Mouse (Mus musculus) embryonic stem cell, embryonic (primary cell): ENCODE results near the gene Cdyl.

Experiments
- CTCF ChIA-PET, 4 experiments: fragments of 300-600 bp in 2 of 4; fragments of 350-600 bp in 2 of 4; sonication (Branson Sonifier 250); formaldehyde crosslinking; loops; one replicate each; lab custom pipeline; 2022; ENCODE audit warnings: inconsistent platforms in 2 of 4; lab: Charles Lee
- POLR2A ChIA-PET, 4 experiments: fragments of 300-600 bp in 2 of 4; fragments of 350-600 bp in 2 of 4; sonication (Branson Sonifier 250); formaldehyde crosslinking; loops; one replicate each; lab custom pipeline; 2022; ENCODE audit warnings: antibody characterized with exemption in 4 of 4, inconsistent platforms in 1 of 4; lab: Charles Lee

Cdyl gene

DNA sequence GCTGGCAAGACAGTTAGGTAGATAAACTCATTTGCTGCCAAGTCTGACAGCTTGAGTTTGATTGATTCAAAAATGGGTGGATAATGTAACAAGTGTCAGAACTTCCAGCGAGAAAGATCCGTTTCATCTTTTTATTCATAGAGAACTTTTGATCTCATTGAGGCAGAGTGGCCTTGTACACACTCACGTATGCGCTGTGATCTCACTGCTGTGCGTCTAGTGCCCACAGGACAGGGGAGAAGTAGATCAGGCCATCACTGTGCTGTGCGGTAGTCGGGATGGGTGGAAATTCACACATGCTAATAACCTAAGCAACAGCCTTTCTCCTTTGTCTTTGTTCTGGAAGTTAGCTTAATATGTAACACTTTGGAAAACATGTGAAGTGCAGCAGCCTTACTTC, 146.5 kb downstream of the Cdyl start:
- CTCF ChIA-PET = interaction anchor here in 2 of 4 experiments (0.6 to 1.8 kb wide), 6 partner anchors 8 to 272 kb away, joined by 3 to 8 read pairs (median 5); no protein-coding TSS in a partner anchor
- POLR2A ChIA-PET = interaction anchor here in 1 of 4 experiments (1.0 to 4.8 kb wide), 7 partner anchors 7 to 67 kb away, joined by 3 to 23 read pairs (median 7); no protein-coding TSS in a partner anchor

DNA sequence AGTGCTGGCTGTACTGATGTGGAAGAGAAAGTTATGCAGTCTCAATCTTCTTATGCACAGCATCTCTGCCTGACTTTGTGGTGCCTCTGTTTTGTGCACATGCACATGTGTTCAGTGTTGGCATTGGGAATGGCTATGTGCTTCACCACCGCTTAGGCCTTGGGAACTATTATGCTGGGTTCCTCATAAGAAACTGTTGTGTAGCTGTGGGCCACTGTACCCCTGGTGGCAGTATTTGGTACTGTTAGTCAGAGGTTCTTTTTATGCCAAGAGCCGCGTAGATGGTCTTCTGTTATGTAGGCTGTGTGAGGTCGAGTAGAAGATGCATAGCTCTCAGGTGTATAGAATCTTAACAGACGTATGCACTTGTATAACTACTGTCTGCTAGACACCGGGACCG, 147.4 kb downstream of the Cdyl start:
- CTCF ChIA-PET = interaction anchor here (0.6 to 1.8 kb wide), 15 partner anchors 8 to 80 kb away, joined by 3 to 8 read pairs (median 4); no protein-coding TSS in a partner anchor
- POLR2A ChIA-PET = interaction anchor here in 2 of 4 experiments (0.5 to 4.8 kb wide), 13 partner anchors 8 to 933 kb away, joined by 3 to 23 read pairs (median 7); no protein-coding TSS in a partner anchor

DNA sequence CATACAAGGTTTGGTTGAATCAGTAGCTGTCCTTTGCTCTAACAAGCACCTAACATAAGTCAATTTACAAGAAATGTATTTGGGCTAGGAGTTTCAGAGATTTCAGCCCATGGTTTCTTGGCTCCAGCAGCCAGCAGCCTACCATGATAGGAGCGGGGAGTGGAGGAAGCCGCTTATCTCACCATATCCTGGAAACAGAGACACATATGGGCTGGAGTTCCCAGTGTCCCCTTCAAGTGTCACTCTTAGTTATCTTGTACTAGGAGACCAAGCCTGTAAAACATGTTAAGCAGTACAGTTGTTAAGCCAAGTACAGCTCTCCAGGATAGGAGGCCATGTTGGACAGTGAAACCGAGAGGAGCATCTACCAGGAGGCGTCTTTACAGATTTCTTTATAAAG, 147.9 kb downstream of the Cdyl start:
- CTCF ChIA-PET = interaction anchor here (0.6 to 1.8 kb wide), 14 partner anchors 8 to 80 kb away, joined by 3 to 8 read pairs (median 4); no protein-coding TSS in a partner anchor

DNA sequence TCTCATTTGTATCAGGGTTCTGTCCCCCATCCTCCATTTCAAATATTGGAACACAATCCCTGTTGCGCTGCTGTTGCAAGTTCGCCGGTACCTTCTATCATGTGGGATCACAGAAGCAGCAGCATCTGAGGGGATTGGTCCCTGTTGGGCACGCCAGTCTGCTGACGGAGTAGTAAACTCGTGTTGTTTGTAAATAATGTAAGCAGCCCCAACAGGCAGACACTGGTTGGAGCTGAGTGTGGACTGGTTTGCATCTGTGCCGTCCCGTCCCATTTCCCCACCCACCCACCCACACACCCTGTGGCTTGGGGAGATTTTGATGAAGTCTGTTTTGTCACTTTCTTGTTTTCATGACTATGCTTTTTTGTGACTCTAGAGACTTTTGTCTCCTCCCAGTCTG, 148.3 kb downstream of the Cdyl start:
- ChIA-PET CTCF (interaction anchor here in 2 of 4 experiments (1.2 to 1.8 kb wide), 6 partner anchors 7 to 25 kb away, joined by 3 to 8 read pairs (median 6); no protein-coding TSS in a partner anchor), POLR2A (interaction anchor here in 2 of 4 experiments (0.6 to 4.8 kb wide), 13 partner anchors 8 to 1066 kb away, joined by 3 to 23 read pairs (median 7); no protein-coding TSS in a partner anchor)

More for the DNA sequence above, 147.9 kb downstream of the Cdyl start:
- POLR2A ChIA-PET = interaction anchor here in 2 of 4 experiments (0.5 to 4.8 kb wide), 13 partner anchors 8 to 933 kb away, joined by 3 to 23 read pairs (median 7); no protein-coding TSS in a partner anchor

DNA sequence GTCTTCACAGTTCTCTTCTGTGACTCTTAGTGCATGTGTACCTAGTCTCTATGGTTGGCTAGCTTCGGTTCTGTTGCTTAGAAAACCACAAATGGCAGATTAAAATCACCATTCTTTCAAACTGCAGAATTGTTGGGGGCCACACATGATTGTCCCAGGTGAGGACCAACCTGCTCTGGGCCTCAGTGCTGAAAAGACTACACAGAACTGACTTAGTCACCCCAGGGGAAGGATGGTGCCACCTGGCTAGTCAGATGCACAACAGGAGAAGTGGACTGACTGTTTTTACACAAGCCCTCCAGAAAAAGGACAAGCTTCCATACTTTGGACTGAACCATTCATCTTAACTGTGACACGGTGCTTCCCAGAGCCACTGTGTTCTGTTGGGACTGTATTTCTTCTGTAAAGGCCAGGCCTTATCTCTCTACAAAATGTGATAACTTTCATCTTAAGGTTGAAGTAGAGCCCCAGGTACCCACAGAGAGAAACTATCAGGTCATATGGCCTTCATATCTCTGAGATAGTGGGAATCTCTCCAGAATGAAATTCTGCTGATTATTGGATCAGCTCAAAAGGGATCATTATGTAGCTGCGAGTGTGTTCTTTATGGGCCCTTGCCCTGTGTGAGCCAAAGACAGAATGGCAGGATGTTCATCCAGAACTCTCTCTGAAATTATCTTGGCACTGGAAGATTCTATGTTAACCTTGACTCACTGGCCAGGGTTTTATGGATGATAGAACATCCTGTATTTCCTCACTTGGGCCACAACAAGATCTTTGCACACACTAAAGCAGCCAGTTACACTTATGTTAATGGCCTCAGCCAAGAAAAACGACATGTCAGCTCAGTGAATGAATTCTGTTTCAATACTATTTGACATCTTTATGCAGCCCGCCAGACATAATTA, 149.9 kb downstream of the Cdyl start:
- ChIA-PET CTCF (interaction anchor here in 1 of 4 experiments (0.6 kb wide), 2 partner anchors 9 to 77 kb away, joined by 3 to 8 read pairs; no protein-coding TSS in a partner anchor), POLR2A (interaction anchor here in 2 of 4 experiments (1.0 to 4.8 kb wide), 6 partner anchors 10 to 39 kb away, joined by 3 to 23 read pairs (median 8); no protein-coding TSS in a partner anchor)

DNA sequence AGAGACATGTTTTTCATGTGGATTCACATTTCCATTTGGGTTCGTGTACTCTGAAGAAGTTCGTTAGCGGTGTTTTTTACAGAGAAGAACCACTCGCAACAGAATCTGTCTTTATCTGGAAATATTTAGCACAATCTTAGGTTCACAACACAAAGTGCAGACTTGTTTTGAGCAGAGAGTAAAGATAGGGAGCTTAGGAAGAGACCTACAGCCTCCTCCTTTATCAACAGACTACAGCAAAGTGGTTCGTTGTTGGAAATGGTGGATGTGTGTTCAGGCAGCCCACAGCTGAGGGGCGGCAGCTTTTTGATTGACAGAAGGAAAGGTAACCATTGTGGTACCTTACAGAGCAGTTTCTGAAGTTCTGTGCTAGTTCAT, 150.5 kb downstream of the Cdyl start:
- CTCF ChIA-PET = interaction anchor here in 1 of 4 experiments (0.6 kb wide), 1 partner anchor 76 kb away, joined by 8 read pairs; no protein-coding TSS in a partner anchor
- POLR2A ChIA-PET = interaction anchor here in 1 of 4 experiments (4.8 kb wide), 1 partner anchor 9 kb away, joined by 23 read pairs; no protein-coding TSS in a partner anchor

DNA sequence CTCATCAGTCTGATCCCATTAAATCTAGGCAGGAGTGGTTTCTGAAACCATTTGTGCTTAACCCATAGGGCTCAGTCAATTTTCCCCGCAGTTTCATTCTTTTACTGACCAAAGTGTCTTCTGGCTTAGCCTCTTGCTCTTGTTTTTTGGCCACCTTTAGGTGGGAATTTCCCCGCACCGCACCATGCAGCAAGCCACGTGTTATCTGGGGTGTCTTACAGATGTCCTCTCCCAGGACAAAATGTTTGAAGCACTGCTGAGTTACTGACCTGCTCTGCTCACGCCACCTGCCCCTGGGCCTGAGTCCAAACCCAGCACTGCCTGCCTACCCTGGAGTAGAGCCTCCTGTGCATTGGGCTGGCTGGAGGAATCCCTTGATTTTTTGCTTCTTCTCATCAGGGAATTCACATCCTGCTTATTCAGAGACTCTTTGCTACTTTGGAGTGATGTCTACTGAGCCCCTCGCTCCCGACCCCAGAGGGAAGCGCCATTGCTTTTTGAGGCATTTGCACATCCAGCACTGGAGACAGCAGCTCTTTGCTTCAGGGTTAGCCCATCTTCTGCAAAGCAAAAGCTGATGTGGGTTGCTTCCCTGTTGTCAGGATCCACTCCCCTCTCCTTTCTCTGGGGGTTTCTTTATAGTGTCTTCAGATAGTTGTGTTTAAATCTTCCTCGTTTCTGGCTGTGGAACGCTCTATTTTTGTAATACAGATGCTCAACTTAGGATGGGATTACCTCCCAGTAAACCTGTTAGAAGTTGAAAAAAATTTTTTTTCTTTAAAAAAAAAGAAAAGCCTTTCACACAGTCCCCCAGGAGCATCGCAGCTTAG, 151.9 kb downstream of the Cdyl start:
- ChIA-PET CTCF (interaction anchor here in 1 of 4 experiments (1.2 kb wide), 1 partner anchor 136 kb away, joined by 3 read pairs; no protein-coding TSS in a partner anchor), POLR2A (interaction anchor here in 2 of 4 experiments (0.8 to 1.0 kb wide), 4 partner anchors 10 to 213 kb away, joined by 3 to 5 read pairs (median 3); no protein-coding TSS in a partner anchor)

DNA sequence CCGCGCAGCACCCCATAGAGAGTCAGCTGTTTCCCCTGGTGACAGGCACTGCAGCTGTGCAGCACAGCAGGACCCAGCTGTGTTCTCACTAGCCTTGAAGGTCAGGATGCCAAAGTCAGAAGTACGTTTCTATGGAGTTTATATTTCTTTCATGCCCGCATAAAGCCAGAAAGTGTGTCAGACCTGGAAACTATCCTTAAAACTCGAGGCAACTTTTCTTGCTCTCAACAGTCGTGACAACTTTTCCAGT, 152.5 kb downstream of the Cdyl start:
- ChIA-PET CTCF (no interaction called here), POLR2A (interaction anchor here in 2 of 4 experiments (0.8 to 1.0 kb wide), 4 partner anchors 10 to 213 kb away, joined by 3 to 5 read pairs (median 3); no protein-coding TSS in a partner anchor)

DNA sequence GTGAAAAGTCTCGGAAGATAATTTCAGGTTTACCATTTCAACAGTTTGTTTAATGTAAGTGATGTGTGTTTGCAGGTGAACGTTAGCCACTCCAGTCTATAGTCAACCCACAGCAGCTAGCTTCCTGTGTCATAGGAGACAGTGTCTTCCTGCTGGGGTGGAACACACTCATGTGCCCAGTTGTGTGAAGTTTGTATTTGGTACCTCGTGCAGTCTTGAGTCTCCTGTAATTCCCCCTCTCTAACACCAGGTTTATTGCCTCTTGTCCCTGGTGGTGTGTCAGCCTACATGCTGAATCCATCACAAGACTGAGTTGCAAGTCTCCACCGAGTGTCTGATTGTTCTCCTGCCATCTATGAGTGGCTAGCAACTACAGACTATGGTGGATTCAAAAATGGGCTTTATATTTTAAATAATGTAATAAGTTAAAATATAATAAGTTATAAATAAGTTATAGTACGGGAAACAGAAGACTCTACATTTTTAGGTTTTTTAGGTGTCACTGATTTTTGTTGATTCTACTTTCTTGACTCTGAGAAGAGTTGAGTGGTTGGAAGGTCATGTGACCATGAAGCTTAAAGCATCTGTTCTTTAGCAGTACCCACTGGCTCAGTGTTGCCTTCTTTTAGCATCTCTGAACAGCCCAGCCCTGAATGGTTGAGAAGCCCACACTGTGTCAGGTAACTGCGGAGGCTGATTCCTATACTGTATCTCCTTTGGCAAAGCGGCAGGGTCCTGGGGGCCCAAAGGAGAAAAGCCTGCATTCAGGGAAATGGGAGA, 153.9 kb downstream of the Cdyl start:
- ChIA-PET CTCF (no interaction called here), POLR2A (interaction anchor here in 1 of 4 experiments (0.9 to 1.9 kb wide), 5 partner anchors 8 to 40 kb away, joined by 3 to 7 read pairs (median 3); no protein-coding TSS in a partner anchor)

DNA sequence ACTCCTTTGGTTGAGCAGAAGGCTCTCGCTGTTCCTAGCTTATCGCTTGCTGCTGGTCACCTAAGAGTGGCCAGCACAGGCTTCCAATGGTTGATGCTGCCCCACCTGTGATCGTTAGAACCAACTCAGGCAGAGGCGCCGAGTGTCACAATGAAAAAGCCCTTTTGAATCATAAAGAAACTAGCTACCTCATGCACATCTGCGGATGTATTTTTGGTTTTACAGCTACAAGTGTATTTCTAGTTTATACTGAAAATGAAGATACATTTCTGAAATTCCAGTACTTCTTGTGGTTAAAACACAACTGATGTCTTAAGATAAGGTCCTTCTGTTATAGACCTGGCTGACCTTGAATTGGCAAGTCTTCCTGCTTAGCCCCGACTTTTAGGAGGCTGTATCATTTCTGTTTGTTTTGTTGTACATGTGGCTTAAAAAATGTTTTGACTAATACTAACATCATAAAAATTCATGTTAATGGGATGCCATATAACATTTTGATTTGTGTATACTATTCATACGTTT, 155.6 kb downstream of the Cdyl start:
- POLR2A ChIA-PET = interaction anchor here in 1 of 4 experiments (0.7 to 1.5 kb wide), 6 partner anchors 8 to 40 kb away, joined by 3 to 5 read pairs (median 4); no protein-coding TSS in a partner anchor
- CTCF ChIA-PET = interaction anchor here in 1 of 4 experiments (1.5 kb wide), 1 partner anchor 8 kb away, joined by 6 read pairs; no protein-coding TSS in a partner anchor

DNA sequence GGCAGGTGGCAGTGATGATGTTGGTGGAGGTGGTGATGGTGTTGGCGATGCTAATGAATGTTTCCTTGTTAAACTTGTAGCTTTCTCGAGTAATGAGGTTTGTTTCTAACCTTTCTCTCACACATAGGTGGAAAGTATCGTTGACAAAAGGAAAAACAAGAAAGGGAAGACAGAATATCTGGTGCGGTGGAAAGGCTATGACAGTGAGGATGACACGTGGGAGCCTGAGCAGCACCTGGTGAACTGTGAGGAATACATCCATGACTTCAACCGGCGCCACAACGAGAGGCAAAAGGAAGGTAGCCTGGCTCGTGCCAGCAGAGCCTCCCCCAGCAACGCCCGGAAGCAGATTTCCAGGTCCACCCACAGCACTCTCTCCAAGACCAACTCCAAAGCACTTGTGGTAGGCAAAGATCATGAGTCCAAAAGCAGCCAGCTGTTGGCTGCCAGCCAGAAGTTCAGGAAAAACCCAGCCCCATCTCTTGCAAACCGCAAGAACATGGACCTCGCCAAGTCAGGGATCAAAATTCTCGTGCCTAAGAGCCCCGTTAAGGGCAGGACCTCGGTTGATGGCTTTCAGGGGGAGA, 156.2 kb downstream of the Cdyl start:
- ChIA-PET CTCF (interaction anchor here in 1 of 4 experiments (1.5 kb wide), 1 partner anchor 9 kb away, joined by 6 read pairs; no protein-coding TSS in a partner anchor), POLR2A (interaction anchor here in 2 of 4 experiments (0.6 to 1.5 kb wide), 7 partner anchors 9 to 61 kb away, joined by 3 to 5 read pairs (median 3); no protein-coding TSS in a partner anchor)

DNA sequence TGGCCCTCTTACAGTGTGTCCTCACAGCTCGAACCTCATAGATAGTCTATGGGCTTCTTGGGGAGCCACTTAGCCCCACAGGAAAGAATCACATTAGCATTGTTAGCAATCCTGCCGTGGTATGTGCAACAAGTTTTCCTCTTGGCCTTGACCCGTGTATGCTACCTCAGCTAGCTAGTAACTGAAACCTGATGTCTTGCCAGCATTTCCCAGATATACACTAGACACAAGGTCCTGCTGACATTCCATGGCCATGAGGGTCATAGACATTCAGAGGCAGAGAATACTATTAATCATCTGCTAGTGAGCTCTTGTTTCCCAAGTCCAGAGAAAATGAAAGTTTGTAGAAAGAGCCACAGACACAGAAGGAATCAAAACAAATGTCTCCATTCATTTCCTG, 158.0 kb downstream of the Cdyl start:
- CTCF ChIA-PET = no interaction called here
- POLR2A ChIA-PET = interaction anchor here in 1 of 4 experiments (0.8 to 5.3 kb wide), 3 partner anchors 9 to 24 kb away, joined by 3 to 23 read pairs (median 6); no protein-coding TSS in a partner anchor

DNA sequence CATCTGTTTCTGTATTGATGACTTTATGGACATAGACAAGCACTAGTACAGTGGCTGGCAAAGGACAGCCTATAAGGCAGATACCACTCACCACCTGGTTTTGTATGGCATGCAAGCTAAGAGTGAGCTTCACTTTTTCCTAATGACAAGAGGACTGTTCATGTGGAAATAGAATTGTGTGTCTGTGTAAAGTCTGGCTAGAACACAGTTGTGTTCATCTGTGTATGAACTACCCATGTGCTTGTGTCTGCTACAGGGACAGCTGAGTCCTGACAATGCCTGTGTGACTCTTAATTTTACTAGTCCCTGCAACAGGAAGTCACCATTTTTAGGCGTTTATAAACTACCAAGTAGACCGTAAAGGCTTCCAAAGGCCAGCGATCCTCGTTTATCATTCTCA, 158.4 kb downstream of the Cdyl start:
- ChIA-PET CTCF (no interaction called here), POLR2A (interaction anchor here in 1 of 4 experiments (0.8 to 5.3 kb wide), 3 partner anchors 10 to 24 kb away, joined by 3 to 23 read pairs (median 6); no protein-coding TSS in a partner anchor)

DNA sequence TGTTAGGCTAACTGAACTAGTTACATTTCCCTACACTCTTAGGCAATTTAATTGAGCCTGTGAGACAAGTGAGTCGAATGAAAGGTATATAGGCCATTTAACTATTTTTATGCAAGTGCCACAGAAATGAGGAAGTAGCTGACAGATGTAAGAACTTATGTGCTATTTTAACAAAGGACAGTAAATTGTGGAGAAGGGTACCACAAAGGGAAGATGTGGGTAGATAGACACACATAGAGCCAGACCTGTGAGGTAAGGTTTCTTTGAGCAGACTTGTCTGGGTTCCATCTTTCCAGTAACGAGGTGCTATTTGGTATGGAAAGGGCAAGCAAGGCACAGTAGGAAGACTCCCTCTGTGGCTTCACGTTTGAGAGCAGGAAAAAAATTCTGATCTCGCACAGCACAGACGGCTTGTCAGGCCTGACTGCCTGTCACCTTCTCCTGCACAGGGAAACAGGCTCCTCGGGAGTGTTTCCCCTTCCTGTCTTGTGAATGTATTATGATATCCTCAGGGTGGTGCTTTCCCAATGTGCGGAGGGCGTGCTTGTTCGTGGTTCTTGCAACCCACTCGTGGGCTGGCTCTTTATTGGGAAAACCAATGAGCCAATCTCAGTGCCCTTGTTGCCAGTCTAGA, 162.3 kb downstream of the Cdyl start:
- ChIA-PET CTCF (no interaction called here), POLR2A (interaction anchor here in 1 of 4 experiments (5.3 kb wide), 1 partner anchor 14 kb away, joined by 23 read pairs; no protein-coding TSS in a partner anchor)

DNA sequence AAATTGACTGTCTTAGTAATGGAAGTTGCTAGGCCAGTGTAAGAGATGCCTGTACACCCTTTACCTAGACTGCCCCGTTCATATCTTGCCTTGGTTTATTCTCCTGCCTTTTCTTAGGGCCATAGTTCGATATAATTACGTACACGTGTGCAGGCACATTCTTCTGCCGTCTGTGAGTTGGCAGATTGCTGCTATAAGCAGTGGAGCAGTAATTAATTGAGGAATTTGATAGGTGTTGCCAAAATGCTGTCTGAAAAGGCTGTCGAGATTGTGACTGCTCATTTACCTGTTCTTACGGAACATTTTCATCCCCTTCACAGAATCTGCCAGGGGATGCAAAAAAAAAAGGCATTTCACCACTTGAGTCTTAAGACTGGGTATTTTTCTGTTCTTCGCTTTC, 163.2 kb downstream of the Cdyl start:
- CTCF ChIA-PET = no interaction called here
- POLR2A ChIA-PET = interaction anchor here in 2 of 4 experiments (0.5 to 0.8 kb wide), 2 partner anchors 24 to 27 kb away, joined by 3 to 5 read pairs; no protein-coding TSS in a partner anchor

DNA sequence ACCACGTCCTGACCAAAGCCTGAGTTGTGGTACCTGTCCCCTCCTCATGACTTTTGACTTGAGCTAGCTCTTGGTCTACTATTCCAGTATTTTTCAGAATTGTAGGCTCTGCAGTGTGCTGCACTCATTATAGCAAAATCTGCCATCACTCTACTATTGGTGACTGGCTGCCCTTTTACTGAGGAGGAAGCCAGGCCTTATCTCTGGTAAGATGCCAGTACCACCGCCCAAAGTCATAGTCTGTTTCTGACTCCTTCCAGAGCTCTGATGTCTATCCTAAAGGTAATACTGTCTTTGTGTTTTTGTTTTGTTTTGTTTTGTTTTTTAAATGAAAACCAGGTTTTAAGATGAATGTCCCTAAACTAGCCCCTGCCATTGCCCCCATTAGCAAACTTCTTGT, 166.0 kb downstream of the Cdyl start:
- POLR2A ChIA-PET = interaction anchor here in 2 of 4 experiments (0.8 to 1.2 kb wide), 4 partner anchors 8 to 20 kb away, joined by 3 read pairs; no protein-coding TSS in a partner anchor
- CTCF ChIA-PET = no interaction called here
